Mouse (Mus musculus) forebrain, embryonic 11.5 days (tissue): ENCODE data around the gene Tnfsf9. TPM values are rescaled to one million over a fixed set of nuclear protein-coding genes. Genes with fewer than 3 reads are reported as not detected.

Source experiments
- ATAC-seq: fragments of 200-750 bp; cut with Nextera tagmentation; replicated peaks from 2 replicates; pipeline ENCODE4 v1.8.0; 2017; ENCODE audit warnings: moderate TSS enrichment; ENCODE audit not compliant: low FRiP score
- DNase-seq: peaks from one replicate; pipeline ENCODE4 v3.0.0-alpha.2; 2017; ENCODE audit warnings: low spot score
- H3K27ac ChIP-seq: fragments of 300-500 bp; sonication (generic); 2 replicates; pipeline ENCODE4 v1.5.1; 2014; ENCODE audit warnings: low read depth, low read length
- H3K27me3 ChIP-seq: fragments of 300-500 bp; sonication (generic); 2 replicates; pipeline ENCODE4 v1.6.1; 2014; ENCODE audit warnings: mild to moderate bottlenecking, low read length, mixed read lengths; ENCODE audit not compliant: control insufficient read depth, insufficient read depth
- H3K36me3 ChIP-seq: fragments of 300-500 bp; sonication (generic); 2 replicates; pipeline ENCODE4 v1.6.1; 2014; ENCODE audit warnings: mild to moderate bottlenecking, low read length, moderate library complexity, mixed read lengths; ENCODE audit not compliant: control insufficient read depth, insufficient read depth
- H3K4me1 ChIP-seq: fragments of 300-500 bp; sonication (generic); replicated peaks from 2 replicates; pipeline ENCODE4 v1.6.1; 2014; ENCODE audit warnings: low read length, mixed read lengths; ENCODE audit not compliant: control insufficient read depth, insufficient read depth
- H3K4me2 ChIP-seq: fragments of 300-500 bp; sonication (generic); 2 replicates; pipeline ENCODE4 v1.6.1; 2014; ENCODE audit warnings: low read depth, mild to moderate bottlenecking, low read length, moderate library complexity, mixed read lengths; ENCODE audit not compliant: severe bottlenecking
- H3K4me3 ChIP-seq: fragments of 300-500 bp; sonication (generic); 2 replicates; pipeline ENCODE4 v1.5.1; 2014; ENCODE audit warnings: low read depth, low read length
- H3K9ac ChIP-seq: fragments of 300-500 bp; sonication (generic); 2 replicates; pipeline ENCODE4 v1.6.1; 2014; ENCODE audit warnings: low read length
- H3K9me3 ChIP-seq: fragments of 300-500 bp; sonication (generic); 2 replicates; pipeline ENCODE4 v1.6.1; 2016; ENCODE audit warnings: low read length, mixed read lengths; ENCODE audit not compliant: control insufficient read depth
- WGBS: fragments of 180-500 bp; shearing (Covaris S2); extraction: QIAGEN DNeasy Blood & Tissue Kit; methylation state at CpG from one replicate; pipeline ENCODE4 v1.1.7; 2014; 5-methylcytosine and 5-hydroxymethylcytosine counted together
- polyA plus RNA-seq: library from polyadenylated mRNA; unstranded; fragments of >200 nt; fragmentation: Nextera tagmentation; extraction: Ambion mirVana; gene quantifications from 2 replicates; pipeline ENCODE4 v1.2.1, GENCODE M21; 2014

Gene Tnfsf9
- polyA plus RNA-seq = 10.9 and 12.9 TPM in 2 replicates

DNA sequence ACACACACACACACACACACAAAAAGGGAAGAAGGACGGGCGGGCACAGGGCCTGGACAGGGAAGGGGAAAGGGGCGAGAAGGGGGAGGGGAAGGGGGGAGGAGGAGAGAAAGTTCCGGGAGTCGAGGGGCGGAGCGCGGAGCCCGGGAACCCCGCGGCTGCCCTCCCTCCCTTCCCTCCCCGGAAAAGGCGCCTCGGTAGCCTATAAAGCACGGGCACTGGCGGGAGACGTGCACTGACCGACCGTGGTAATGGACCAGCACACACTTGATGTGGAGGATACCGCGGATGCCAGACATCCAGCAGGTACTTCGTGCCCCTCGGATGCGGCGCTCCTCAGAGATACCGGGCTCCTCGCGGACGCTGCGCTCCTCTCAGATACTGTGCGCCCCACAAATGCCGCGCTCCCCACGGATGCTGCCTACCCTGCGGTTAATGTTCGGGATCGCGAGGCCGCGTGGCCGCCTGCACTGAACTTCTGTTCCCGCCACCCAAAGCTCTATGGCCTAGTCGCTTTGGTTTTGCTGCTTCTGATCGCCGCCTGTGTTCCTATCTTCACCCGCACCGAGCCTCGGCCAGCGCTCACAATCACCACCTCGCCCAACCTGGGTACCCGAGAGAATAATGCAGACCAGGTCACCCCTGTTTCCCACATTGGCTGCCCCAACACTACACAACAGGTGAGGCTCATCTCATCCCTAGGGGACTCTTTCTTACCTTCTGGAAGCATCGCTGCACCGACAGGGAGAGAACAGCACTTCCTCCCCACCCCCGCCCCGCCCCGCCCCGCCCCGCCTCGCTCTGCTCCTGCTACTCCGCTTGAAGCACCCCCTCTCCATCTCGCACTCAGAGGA, at the start of gene Tnfsf9:
TSS of gene Tnfsf9 (plus strand) at position 145 of the 854 bp plus-strand sequence.
- H3K27ac ChIP-seq = no peak within 1 kb of the TSS
- H3K4me2 ChIP-seq = peak within 1 kb of the TSS; percentile 76
- WGBS = under 1% methylated on average over 58 of the region's 61 CpGs
- peaks cover 8% of the 10 kb centered on the region for H3K4me1 ChIP-seq
- H3K9ac ChIP-seq = peak within 1 kb of the TSS; percentile 75
- H3K9me3 ChIP-seq = no peaks in the 10 kb centered on the region
- DNase-seq = peak; percentile 88
- ATAC-seq = peak; percentile 83
- peak within 1 kb of the TSS; percentile 54 for H3K4me3 ChIP-seq
- no peaks in the 10 kb centered on the region for H3K27me3 ChIP-seq
- no peaks in the 10 kb centered on the region for H3K36me3 ChIP-seq

DNA sequence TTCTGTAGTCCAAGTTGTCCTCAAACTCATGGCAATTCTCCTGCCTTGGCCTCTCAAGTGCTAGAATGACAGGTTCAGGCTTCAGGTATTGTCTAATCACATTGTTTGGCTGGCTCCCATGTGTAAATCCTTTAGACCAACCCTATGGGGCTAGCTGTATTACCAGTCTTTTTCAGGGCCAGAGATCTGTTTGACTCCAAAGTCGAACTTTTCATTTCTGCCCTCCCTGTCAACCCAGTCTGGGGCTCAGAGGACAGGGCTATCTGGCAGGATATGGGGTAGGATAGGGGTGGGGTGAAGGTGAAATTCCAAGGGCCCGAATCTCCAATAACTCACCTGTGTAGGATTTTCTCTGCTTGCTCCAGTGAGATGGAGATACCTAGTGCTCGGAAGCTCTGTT, 48.9 kb upstream of the Tnfsf9 start:
- no peak for DNase-seq
- no peak overlapping the region for H3K4me2 ChIP-seq
- H3K36me3 ChIP-seq = no peaks in the 10 kb centered on the region
- 94% methylated on average over 3 of the region's 3 CpGs for WGBS
- H3K27me3 ChIP-seq = peaks cover 4% of the 10 kb centered on the region
- H3K9ac ChIP-seq = no peak overlapping the region
- H3K4me3 ChIP-seq = no peak overlapping the region
- no peaks in the 10 kb centered on the region for H3K9me3 ChIP-seq
- H3K4me1 ChIP-seq = peaks cover 9% of the 10 kb centered on the region; the same call in 1 of the 2 replicates
- no peak overlapping the region for H3K27ac ChIP-seq
- no peak for ATAC-seq

DNA sequence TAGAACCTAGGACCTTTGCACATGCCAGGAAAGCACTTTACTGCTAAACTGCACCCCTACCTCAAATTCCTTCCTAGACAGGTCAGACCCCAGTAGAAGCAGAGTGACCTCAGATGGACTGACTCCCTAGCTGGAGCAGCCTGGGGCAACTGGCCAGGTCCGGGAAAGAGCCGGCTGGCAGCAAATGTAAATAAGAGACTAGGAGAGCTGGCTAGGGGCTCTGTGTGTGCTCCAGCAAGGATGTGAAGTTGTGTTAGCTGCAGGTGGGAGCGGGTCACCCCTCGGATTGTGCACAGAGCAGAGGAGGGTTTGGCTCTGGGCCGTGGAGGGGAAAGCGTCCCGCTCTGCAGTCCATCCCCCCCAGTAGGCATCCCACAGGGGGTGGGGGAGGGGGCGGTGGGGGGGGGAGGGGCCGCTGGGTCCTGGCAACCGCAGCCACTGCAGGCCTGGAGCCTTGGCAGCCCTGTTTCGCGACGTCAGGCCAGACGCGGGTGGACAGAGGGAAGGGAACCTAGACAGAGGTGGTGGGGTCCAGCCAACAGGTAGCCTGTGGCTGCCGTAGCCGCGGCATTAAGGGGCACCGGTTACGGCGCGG, 46.1 kb upstream of the Tnfsf9 start, which contains the start of gene Crb3:
TSS of gene Crb3 (plus strand) at position 215 of the 595 bp plus-strand sequence.
- Histone ChIP-seq H3K4me3 (peak within 1 kb of the TSS; percentile 70), H3K36me3 (no peaks in the 10 kb centered on the region), H3K4me2 (peak within 1 kb of the TSS; percentile 69), H3K4me1 (peaks cover 16% of the 10 kb centered on the region; the same call in 1 of the 2 replicates), H3K9me3 (no peaks in the 10 kb centered on the region), H3K27ac (peak within 1 kb of the TSS; percentile 68; the same call in 1 of the 2 replicates), H3K9ac (peak within 1 kb of the TSS; percentile 69), H3K27me3 (peaks cover 27% of the 10 kb centered on the region)
- DNase-seq = peak; percentile 75
- ATAC-seq = no peak; the same call in none of the 2 replicates
- WGBS = 1% methylated on average over 13 of the region's 22 CpGs

DNA sequence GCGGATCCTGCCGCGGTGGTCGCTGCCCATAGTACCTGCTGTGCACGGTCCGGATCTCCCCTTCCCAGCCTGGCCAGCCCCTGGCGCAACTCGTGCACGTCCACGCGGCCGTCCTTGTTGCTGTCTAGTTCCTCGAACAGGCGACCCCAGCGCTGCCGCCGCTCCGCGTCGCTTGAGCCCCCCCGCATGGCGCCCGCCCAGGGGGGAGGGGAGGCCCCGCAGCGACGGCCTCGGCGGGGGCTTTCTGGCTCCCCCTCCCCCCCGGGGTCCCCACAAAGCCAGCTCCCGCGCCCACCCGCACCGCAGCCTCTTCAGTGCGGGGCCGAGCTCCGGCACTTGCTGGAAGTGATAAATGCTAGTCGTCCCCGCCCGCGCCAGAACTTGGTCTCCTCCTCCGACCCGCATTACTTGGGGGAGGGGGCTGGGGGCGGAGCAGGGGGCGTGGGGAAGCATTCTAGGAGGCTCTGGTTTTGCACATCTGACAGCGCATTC, 45.6 kb upstream of the Tnfsf9 start, which contains the start of gene Slc25a23:
TSS of gene Slc25a23 (minus strand) at position 378 of the 492 bp plus-strand sequence.
- Histone ChIP-seq H3K27me3 (peaks cover 27% of the 10 kb centered on the region), H3K27ac (peak within 1 kb of the TSS; percentile 68; the same call in 1 of the 2 replicates), H3K4me1 (peaks cover 16% of the 10 kb centered on the region; the same call in 1 of the 2 replicates), H3K36me3 (no peaks in the 10 kb centered on the region), H3K9me3 (no peaks in the 10 kb centered on the region), H3K4me3 (peak within 1 kb of the TSS; percentile 70), H3K9ac (peak within 1 kb of the TSS; percentile 69), H3K4me2 (peak within 1 kb of the TSS; percentile 69)
- ATAC-seq = peak; percentile 75
- peak; percentile 93 for DNase-seq
- under 1% methylated on average over 36 of the region's 45 CpGs for WGBS

DNA sequence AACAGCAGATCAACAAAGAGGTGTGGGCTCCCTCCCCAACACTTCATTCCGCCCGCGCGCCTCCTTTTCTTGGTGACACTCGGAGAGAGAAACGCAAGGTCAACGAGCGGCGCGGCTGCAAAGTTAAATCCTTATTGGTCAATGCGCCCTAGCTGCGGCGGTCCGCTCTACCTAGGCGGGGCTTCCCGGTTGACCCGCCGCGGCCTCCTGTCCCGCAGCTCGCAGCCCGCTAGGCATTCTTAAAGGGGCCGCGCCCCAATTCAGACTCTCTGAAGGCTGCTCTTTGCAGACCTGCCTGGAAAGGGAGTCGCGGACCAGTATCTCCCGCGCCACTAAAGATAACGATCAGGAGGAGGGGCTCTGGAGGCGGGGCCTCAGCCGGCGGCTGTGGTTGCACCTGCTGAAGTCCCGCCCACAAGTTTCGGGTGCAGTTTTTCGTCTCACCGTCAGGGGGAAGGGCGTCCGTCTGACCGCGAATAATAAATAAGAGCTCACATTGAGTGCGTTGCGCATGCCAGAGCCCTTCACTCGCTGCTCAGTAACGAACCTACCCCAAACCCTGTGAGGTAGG, 44.8 kb upstream of the Tnfsf9 start:
- H3K4me3 ChIP-seq = peak overlapping the region; percentile 70
- peak overlapping the region; percentile 69 for H3K9ac ChIP-seq
- no peaks in the 10 kb centered on the region for H3K9me3 ChIP-seq
- H3K36me3 ChIP-seq = no peaks in the 10 kb centered on the region
- ATAC-seq = peak; percentile 91
- peaks cover 16% of the 10 kb centered on the region; the same call in 1 of the 2 replicates for H3K4me1 ChIP-seq
- peak overlapping the region; percentile 69 for H3K4me2 ChIP-seq
- H3K27me3 ChIP-seq = peaks cover 27% of the 10 kb centered on the region
- H3K27ac ChIP-seq = peak overlapping the region; percentile 68; the same call in 1 of the 2 replicates
- under 1% methylated on average over 44 of the region's 44 CpGs for WGBS
- peak; percentile 96 for DNase-seq

DNA sequence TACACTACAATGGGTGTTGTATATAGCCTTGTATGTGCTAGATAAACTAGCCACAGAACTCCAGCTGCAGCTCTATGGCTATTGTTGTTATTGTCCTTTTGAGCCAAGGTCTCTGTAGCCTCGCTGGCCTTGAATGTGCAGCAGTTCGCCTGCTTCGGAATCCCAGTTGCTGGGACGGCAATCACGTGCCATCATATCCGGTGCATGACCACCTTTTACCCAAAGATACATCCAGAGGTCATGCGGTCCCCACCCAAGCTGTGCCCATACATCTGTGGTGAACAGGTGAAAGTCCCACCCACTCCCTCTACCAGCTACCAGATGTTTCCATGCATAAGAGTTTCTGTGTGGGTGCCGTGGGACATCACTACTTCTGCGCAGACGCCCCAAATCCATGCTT, 44.1 kb upstream of the Tnfsf9 start:
- no peak overlapping the region for H3K27ac ChIP-seq
- no peaks in the 10 kb centered on the region for H3K36me3 ChIP-seq
- no peak for ATAC-seq
- H3K4me3 ChIP-seq = peak overlapping the region; percentile 70
- H3K9ac ChIP-seq = no peak overlapping the region
- H3K4me1 ChIP-seq = peaks cover 16% of the 10 kb centered on the region; the same call in 1 of the 2 replicates
- peaks cover 27% of the 10 kb centered on the region for H3K27me3 ChIP-seq
- WGBS = 42% methylated on average over 10 of the region's 10 CpGs
- DNase-seq = no peak
- peak overlapping the region; percentile 69 for H3K4me2 ChIP-seq
- H3K9me3 ChIP-seq = no peaks in the 10 kb centered on the region

DNA sequence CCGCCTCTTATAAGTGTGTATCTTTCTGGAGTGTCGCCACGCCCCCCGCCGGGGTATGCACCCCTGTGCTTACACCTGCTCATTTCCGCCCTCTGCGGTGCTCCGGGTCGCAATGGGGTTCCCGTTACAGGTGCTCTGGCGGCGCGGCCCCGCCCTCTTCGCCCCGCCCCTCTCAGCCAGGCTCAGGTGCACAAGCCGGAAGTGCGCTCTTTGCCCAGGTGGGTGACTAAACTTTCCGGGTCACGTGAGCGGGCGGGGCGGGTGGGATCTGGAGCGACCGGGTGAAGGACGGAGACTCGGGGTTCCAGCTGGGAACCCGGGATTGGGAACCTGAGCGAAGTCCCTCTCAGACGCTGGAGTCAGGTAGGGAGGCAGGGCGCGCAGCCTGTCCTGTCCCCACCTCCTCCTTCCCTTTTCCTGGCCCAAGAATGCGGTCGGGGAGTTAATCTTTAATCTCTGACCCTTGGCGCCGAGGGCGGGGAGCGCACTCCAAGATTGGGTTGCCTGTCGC, 43.1 kb upstream of the Tnfsf9 start:
- H3K9ac ChIP-seq = no peak overlapping the region
- no peak overlapping the region for H3K27ac ChIP-seq
- ATAC-seq (no peak), DNase-seq (peak; percentile 57)
- no peaks in the 10 kb centered on the region for H3K9me3 ChIP-seq
- peak overlapping the region; percentile 20 for H3K4me3 ChIP-seq
- no peaks in the 10 kb centered on the region for H3K36me3 ChIP-seq
- H3K4me1 ChIP-seq = peaks cover 16% of the 10 kb centered on the region; the same call in 1 of the 2 replicates
- H3K4me2 ChIP-seq = peak overlapping the region; percentile 42; the same call in 1 of the 2 replicates
- H3K27me3 ChIP-seq = peaks cover 27% of the 10 kb centered on the region
- WGBS = under 1% methylated on average over 38 of the region's 39 CpGs

DNA sequence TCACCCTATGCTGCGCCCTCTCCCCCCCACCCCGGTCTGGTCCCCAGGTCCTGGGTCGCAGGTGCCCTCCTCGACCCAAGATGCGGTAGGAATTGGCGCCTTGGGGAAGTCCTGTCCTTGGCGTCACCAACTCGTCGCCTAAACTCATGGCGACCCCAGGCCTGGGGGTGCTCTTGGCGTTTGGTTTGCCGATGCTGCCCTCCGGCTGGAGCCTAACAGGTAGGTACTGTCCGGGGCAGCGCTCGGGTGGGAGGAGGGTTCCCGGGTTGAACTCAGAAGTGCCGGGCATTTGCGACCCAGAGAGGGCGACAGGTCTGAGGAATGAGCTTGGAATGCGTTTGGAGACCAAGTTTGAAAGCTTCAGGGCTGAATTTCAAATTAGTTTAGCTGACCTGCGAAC, 42.6 kb upstream of the Tnfsf9 start:
- ATAC-seq (no peak), DNase-seq (peak; percentile 62)
- Histone ChIP-seq H3K4me1 (peaks cover 16% of the 10 kb centered on the region; the same call in 1 of the 2 replicates), H3K9me3 (no peaks in the 10 kb centered on the region), H3K36me3 (no peaks in the 10 kb centered on the region), H3K4me2 (peak overlapping the region; percentile 42; the same call in 1 of the 2 replicates), H3K4me3 (no peak overlapping the region), H3K27me3 (peaks cover 27% of the 10 kb centered on the region), H3K9ac (no peak overlapping the region), H3K27ac (no peak overlapping the region)
- 1% methylated on average over 22 of the region's 22 CpGs for WGBS
